Mouse (Mus musculus) limb, embryonic 14.5 days (tissue): ENCODE data around the gene Phex. TPM values are rescaled to one million over a fixed set of nuclear protein-coding genes. Genes with fewer than 3 reads are reported as not detected.

ENCODE experiments used
- ATAC-seq: fragments of 200-750 bp; cut with Nextera tagmentation; 2 replicates; pipeline ENCODE4 v1.8.0; 2017; ENCODE audit warnings: low read depth, moderate number of reproducible peaks, moderate TSS enrichment; ENCODE audit not compliant: low FRiP score
- DNase-seq: peaks from one replicate; pipeline ENCODE4 v3.0.0-alpha.2; 2015; ENCODE audit warnings: low spot score
- H3K27ac ChIP-seq: fragments of 300-500 bp; sonication (generic); replicated peaks from 2 replicates; pipeline ENCODE4 v1.5.1; 2014; ENCODE audit warnings: low read depth, mild to moderate bottlenecking, low read length, moderate library complexity, mixed read lengths
- H3K27me3 ChIP-seq: fragments of 300-500 bp; sonication (generic); 2 replicates; pipeline ENCODE4 v1.6.1; 2014; ENCODE audit warnings: low read length, mixed read lengths; ENCODE audit not compliant: control insufficient read depth, insufficient read depth
- H3K36me3 ChIP-seq: fragments of 300-500 bp; sonication (generic); 2 replicates; pipeline ENCODE4 v1.6.1; 2014; ENCODE audit warnings: mild to moderate bottlenecking, low read length, moderate library complexity, mixed read lengths; ENCODE audit not compliant: control insufficient read depth, insufficient read depth
- H3K4me1 ChIP-seq: fragments of 300-500 bp; sonication (generic); 2 replicates; pipeline ENCODE4 v1.6.1; 2014; ENCODE audit warnings: antibody characterized with exemption, low read length, mixed read lengths; ENCODE audit not compliant: control insufficient read depth, insufficient read depth
- H3K4me2 ChIP-seq: fragments of 300-500 bp; sonication (generic); replicated peaks from 2 replicates; pipeline ENCODE4 v1.6.1; 2014; ENCODE audit warnings: low read depth, mild to moderate bottlenecking, low read length, moderate library complexity; ENCODE audit not compliant: severe bottlenecking
- H3K4me3 ChIP-seq: fragments of 300-500 bp; sonication (generic); replicated peaks from 2 replicates; pipeline ENCODE4 v1.5.1; 2014; ENCODE audit warnings: low read length
- H3K9ac ChIP-seq: fragments of 300-500 bp; sonication (generic); 2 replicates; pipeline ENCODE4 v1.6.1; 2014; ENCODE audit warnings: mild to moderate bottlenecking, low read depth, low read length, moderate library complexity; ENCODE audit not compliant: severe bottlenecking
- H3K9me3 ChIP-seq: fragments of 300-500 bp; sonication (generic); 2 replicates; pipeline ENCODE4 v1.6.1; 2016; ENCODE audit warnings: low read length; ENCODE audit not compliant: control insufficient read depth
- POLR2A ChIP-seq: fragments of 200-500 bp; IDR thresholded peaks from 2 replicates; pipeline ENCODE4 v1.8.0; 2012; ENCODE audit warnings: inconsistent platforms, mild to moderate bottlenecking, moderate library complexity, borderline replicate concordance; ENCODE audit not compliant: insufficient read depth, insufficient read length; ENCODE audit errors: extremely low read depth
- WGBS: fragments of 180-500 bp; shearing (Covaris S2); extraction: QIAGEN DNeasy Blood & Tissue Kit; methylation state at CpG from one replicate; pipeline ENCODE4 v1.1.7; 2014; 5-methylcytosine and 5-hydroxymethylcytosine counted together
- polyA plus RNA-seq, 2 experiments: library from polyadenylated mRNA; depleted of rRNA in 1 of 2; stranded (reverse) in 1 of 2; unstranded in 1 of 2; fragments of >200 nt; fragmentation: Nextera tagmentation in 1 of 2; extraction: Ambion mirVana in 1 of 2; gene quantifications; 2 replicates each; pipeline versions ENCODE4 v1.2.1 to v1.2.3; 2012 to 2014

Gene Phex
- polyA plus RNA-seq (2012; rRNA removed) (7.0 TPM in 2 replicates), polyA plus RNA-seq (2014; fragmentation: Nextera tagmentation; extraction: Ambion mirVana) (7.8 and 7.9 TPM in 2 replicates)

DNA sequence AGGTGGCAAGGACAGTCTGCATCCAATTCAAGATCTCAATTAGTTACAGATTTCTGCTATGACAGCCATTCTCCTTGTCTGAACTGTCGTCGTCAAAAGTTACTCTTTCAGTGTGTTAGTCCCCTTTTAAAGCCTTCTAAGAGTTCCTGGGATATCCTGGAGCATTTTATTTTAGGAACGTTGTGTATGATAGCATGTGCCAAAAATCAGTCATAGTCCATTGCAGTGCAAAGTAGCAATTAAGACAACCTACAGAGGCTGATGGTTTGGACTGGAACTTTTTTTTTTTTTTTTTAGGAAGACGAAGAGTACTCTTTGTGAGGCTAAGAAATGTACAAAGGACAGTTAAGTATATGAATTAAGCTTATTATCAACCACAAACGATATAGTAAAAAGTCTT, at the start of gene Phex:
TSS of gene Phex (minus strand) at position 101 of the 400 bp plus-strand sequence.
- no peaks in the 10 kb centered on the region for H3K27me3 ChIP-seq
- ATAC-seq, result no peak
- no peak within 1 kb of the TSS for H3K27ac ChIP-seq
- no peak within 1 kb of the TSS for H3K4me3 ChIP-seq
- TF ChIP-seq POLR2A, result no peak
- no peaks in the 10 kb centered on the region for H3K4me1 ChIP-seq
- H3K9ac ChIP-seq, result no peak within 1 kb of the TSS
- DNase-seq, result no peak
- H3K9me3 ChIP-seq, result no peaks in the 10 kb centered on the region
- WGBS, result 48% methylated on average over 5 of the region's 5 CpGs
- H3K36me3 ChIP-seq, result no peaks in the 10 kb centered on the region
- H3K4me2 ChIP-seq, result 0 out of 2 replicates have a peak within 1 kb of the TSS, but pooled peaks have one; percentile 19

DNA sequence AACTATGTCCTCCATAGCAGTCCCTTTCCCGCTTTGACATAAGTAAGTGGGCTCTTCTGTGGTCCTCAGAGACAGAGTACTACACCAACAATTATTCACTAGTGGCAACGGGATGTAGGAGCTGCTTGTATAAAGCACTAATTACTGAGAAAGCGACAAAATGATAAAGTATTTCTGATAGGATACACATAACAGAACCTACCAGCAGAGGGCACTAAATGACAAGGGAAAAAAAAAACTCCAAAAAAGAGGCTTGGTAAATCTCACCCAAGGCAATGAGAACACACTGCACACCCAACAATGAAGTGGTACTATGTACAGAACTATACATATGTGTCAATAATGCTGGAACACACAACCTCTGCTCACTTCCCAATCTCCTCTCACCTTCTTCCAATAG, 47.6 kb upstream of the Phex start:
- no peaks in the 10 kb centered on the region for H3K9me3 ChIP-seq
- no peaks in the 10 kb centered on the region for H3K4me1 ChIP-seq
- WGBS, result 78% methylated on average over 3 of the region's 3 CpGs
- peak; percentile 7 for DNase-seq
- H3K4me3 ChIP-seq, result no peak overlapping the region
- no peaks in the 10 kb centered on the region for H3K27me3 ChIP-seq
- H3K4me2 ChIP-seq, result no peak overlapping the region
- no peak overlapping the region for H3K9ac ChIP-seq
- H3K27ac ChIP-seq, result no peak overlapping the region
- peaks cover 9% of the 10 kb centered on the region for H3K36me3 ChIP-seq
- no peak for TF ChIP-seq POLR2A
- ATAC-seq, result no peak

DNA sequence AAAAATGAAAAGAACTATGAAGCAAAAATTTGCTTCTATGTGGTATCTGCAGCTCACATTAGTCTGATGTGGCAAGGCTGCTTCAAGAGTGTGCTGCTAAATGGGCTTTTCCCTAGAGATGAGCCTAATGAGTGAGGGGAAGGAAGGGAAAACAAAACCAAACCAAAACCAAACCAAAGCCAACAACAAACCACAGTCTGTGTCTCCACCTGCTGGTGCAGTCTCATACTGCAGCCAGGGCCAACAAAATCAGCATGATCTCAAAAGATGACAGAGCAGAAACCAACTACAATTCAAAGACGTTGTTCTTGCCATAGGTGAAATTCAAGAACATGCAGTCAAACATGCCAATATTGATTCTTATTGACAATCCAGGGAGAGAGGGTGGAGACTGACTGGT, 39.3 kb upstream of the Phex start:
- Histone ChIP-seq H3K27me3 (no peaks in the 10 kb centered on the region), H3K27ac (no peak overlapping the region), H3K9ac (no peak overlapping the region), H3K9me3 (no peaks in the 10 kb centered on the region), H3K4me2 (no peak overlapping the region), H3K4me1 (no peaks in the 10 kb centered on the region), H3K36me3 (no peaks in the 10 kb centered on the region; the same call in 1 of the 2 replicates), H3K4me3 (no peak overlapping the region)
- no peak for ATAC-seq
- whole genome bisulfite sequencing, result 68% methylated on average over 1 of the region's 1 CpGs
- TF ChIP-seq POLR2A, result no peak
- peak; percentile 28 for DNase-seq

DNA sequence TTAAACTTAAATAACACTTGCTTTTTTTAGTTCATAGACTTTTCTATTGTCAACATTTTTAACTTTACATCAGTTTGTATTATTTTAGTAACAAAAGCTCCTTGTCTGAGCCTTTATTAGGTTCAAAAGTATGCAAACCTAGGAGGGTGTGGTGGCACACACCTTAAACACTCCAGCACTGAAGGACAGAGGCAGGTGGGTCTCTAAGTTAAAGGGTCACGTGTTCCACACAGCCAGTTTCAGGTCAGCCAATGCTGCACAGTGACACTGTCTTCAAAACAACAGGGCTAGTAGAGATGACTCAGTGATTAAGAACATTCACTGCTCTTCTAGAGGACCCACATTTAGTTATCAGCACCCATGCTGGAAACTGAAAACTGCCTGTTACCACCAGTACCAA, 33.9 kb upstream of the Phex start:
- no peak overlapping the region for H3K4me2 ChIP-seq
- H3K27me3 ChIP-seq, result no peaks in the 10 kb centered on the region
- no peak overlapping the region for H3K9ac ChIP-seq
- no peak overlapping the region for H3K27ac ChIP-seq
- 75% methylated on average over 1 of the region's 1 CpGs for WGBS
- no peak for TF ChIP-seq POLR2A
- ATAC-seq, result no peak
- no peaks in the 10 kb centered on the region for H3K9me3 ChIP-seq
- no peak overlapping the region for H3K4me3 ChIP-seq
- H3K4me1 ChIP-seq, result no peaks in the 10 kb centered on the region
- H3K36me3 ChIP-seq, result no peaks in the 10 kb centered on the region
- DNase-seq, result no peak

DNA sequence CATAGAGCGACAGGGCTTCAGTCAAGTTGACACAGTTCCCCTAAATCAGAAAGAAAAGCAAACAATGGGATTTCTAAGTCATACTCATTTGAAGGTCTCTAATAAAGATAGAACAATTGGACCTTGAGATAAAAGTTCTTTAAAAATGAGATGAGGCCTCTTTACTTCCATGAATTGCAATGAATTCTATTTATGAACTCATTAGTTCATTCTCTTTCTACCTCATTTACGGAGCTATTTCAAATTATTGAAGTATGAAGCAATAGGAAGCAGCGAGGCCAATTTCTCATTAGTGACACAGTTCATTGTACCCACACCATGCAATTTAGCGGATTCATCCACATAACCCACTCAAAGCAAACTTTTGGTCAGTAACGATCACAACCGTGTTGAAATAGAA, 32.3 kb upstream of the Phex start:
- 84% methylated on average over 6 of the region's 6 CpGs for WGBS
- Histone ChIP-seq H3K27ac (no peak overlapping the region), H3K4me3 (no peak overlapping the region), H3K4me2 (no peak overlapping the region), H3K9me3 (no peaks in the 10 kb centered on the region), H3K4me1 (no peaks in the 10 kb centered on the region), H3K9ac (no peak overlapping the region), H3K27me3 (no peaks in the 10 kb centered on the region), H3K36me3 (no peaks in the 10 kb centered on the region)
- no peak for TF ChIP-seq POLR2A
- DNase-seq (no peak), ATAC-seq (no peak)

DNA sequence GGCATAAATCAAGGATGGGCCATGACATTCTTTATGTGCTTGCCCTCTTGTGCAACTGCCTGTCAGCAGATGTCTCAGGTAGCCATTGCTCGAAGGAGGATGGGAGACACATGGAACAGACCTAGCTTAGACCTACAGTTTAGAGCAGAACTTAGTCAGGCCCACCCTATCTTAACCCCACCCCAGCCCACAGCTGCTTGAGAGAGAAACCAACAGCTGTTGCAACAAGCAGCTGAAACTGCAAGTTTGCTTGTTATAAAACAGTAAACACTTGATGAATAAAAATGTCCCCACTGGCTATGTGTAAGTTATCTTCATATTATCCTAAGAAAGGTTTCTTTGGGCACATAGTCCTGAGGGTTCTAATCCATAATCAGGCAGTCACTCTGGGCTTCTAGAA, 19.7 kb upstream of the Phex start:
- H3K9ac ChIP-seq, result no peak overlapping the region
- H3K4me2 ChIP-seq, result no peak overlapping the region
- H3K36me3 ChIP-seq, result no peaks in the 10 kb centered on the region
- no peaks in the 10 kb centered on the region for H3K27me3 ChIP-seq
- no peak overlapping the region for H3K4me3 ChIP-seq
- DNase-seq, result no peak
- no peaks in the 10 kb centered on the region for H3K9me3 ChIP-seq
- no peak for TF ChIP-seq POLR2A
- no peak for ATAC-seq
- H3K4me1 ChIP-seq, result no peaks in the 10 kb centered on the region
- H3K27ac ChIP-seq, result no peak overlapping the region
- 85% methylated on average over 1 of the region's 1 CpGs for WGBS
